Mouse (Mus musculus) cortical plate, adult 2 months (tissue): ENCODE data around the gene Stxbp4.

Experiments used
- CTCF ChIP-seq: fragments of 200-500 bp; IDR thresholded peaks from 2 replicates; pipeline ENCODE4 v1.5.1; 2011; ENCODE audit warnings: mild to moderate bottlenecking, control low read depth, low read length; ENCODE audit not compliant: insufficient read depth; ENCODE audit errors: extremely low read depth
- POLR2A ChIP-seq: fragments of 200-500 bp; IDR thresholded peaks from 2 replicates; pipeline ENCODE4 v1.6.1; 2011; ENCODE audit warnings: mild to moderate bottlenecking, low read length, control low read depth; ENCODE audit not compliant: insufficient read depth; ENCODE audit errors: extremely low read depth

GRCm38 (mm10) chr11:90499918-90500317 lies 138.0 kb downstream of the Stxbp4 start:
- TF ChIP-seq CTCF = no peak
- no peak for TF ChIP-seq POLR2A
